Mouse (Mus musculus): ENCODE measurements around the gene Grid2. TPM values are rescaled to one million over a fixed set of nuclear protein-coding genes. Genes with fewer than 3 reads are reported as not detected.

Grid2 gene
- total RNA-seq (2023) = not detected

DNA sequence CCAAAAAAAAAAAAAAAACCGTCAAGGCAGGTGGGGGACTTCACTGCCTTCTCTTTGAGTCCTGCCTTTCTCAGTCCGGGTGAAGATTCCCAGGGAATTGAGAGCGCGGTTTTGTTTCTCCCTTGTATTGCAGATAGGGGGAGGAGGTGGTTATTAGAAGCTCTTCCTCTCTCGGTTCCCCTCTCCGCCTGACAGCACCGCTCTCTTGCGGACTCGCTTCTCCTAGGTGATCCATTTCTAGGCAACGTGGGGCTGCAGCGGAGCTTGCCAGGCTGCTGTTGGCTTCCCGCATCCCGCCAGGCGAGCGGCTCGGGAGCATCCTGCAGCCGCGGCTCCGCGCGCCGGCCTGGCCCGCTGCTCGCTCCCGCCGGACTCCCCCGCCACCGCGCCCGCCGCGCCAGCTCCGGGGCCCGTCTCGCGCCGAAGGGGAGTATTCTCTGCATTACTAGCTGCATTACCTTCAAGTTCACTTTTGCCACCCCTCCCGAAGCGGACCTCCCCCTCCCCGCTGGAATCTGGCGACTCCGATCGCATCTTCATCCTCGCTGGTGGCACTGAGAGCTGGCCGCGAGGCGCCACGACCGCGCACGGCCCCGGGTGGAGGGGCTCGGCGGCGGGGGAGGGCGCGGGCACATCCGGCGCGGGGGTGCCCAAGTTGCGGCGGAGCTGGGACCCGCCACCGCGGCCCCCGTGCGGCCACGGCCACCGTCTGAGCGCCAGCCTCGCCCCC is at the start of gene Grid2:
Grid2 (plus strand) TSS at position 51 of the 730 bp plus-strand sequence.

GRCm38 (mm10) chr6:64728499-64729198 is 1473.0 kb downstream of the Grid2 start, which contains the start of gene Atoh1:
Gene Atoh1, plus strand, starts transcription at chr6:64729125.

Measured in neutrophil, adult 59 days (primary cell).